Mouse (Mus musculus) neural tube, embryonic 13.5 days (tissue): ENCODE data around the gene Ehbp1. TPM values are rescaled to one million over a fixed set of nuclear protein-coding genes. Genes with fewer than 3 reads are reported as not detected.
A peak's percentile ranks its signal among the peaks of the same experiment; 100 is the strongest.

Experiments used
- ATAC-seq: fragments of 200-750 bp; cut with Nextera tagmentation; 2 replicates; pipeline ENCODE4 v1.8.0; 2017; ENCODE audit warnings: low read depth, mild to moderate bottlenecking, moderate TSS enrichment, moderate library complexity
- H3K27ac ChIP-seq: fragments of 300-500 bp; sonication (generic); replicated peaks from 2 replicates; pipeline ENCODE4 v1.5.1; 2015; ENCODE audit warnings: moderate library complexity, mild to moderate bottlenecking, inconsistent platforms
- H3K27me3 ChIP-seq: fragments of 300-500 bp; sonication (generic); 2 replicates; pipeline ENCODE4 v1.6.1; 2015; ENCODE audit warnings: mild to moderate bottlenecking, inconsistent platforms
- H3K36me3 ChIP-seq: fragments of 300-500 bp; sonication (generic); 2 replicates; pipeline ENCODE4 v1.6.1; 2015; ENCODE audit warnings: mild to moderate bottlenecking, inconsistent platforms
- H3K4me1 ChIP-seq: fragments of 300-500 bp; sonication (generic); replicated peaks from 2 replicates; pipeline ENCODE4 v1.6.1; 2015; ENCODE audit warnings: inconsistent platforms
- H3K4me2 ChIP-seq: fragments of 300-500 bp; sonication (generic); 2 replicates; pipeline ENCODE4 v1.6.1; 2015; ENCODE audit warnings: inconsistent platforms, mild to moderate bottlenecking, moderate library complexity
- H3K4me3 ChIP-seq: fragments of 300-500 bp; sonication (generic); 2 replicates; pipeline ENCODE4 v1.5.1; 2015; ENCODE audit warnings: mild to moderate bottlenecking, inconsistent platforms
- H3K9ac ChIP-seq: fragments of 300-500 bp; sonication (generic); 2 replicates; pipeline ENCODE4 v1.6.1; 2015; ENCODE audit warnings: moderate library complexity, mild to moderate bottlenecking, inconsistent platforms
- H3K9me3 ChIP-seq: fragments of 300-500 bp; sonication (generic); 2 replicates; pipeline ENCODE4 v1.6.1; 2016; ENCODE audit warnings: inconsistent platforms
- WGBS: fragments of 180-500 bp; shearing (Covaris S2); methylation state at CpG from one replicate; pipeline ENCODE4 v1.1.7; 2015; 5-methylcytosine and 5-hydroxymethylcytosine counted together
- polyA plus RNA-seq: library from polyadenylated mRNA; unstranded; fragments of >200 nt; fragmentation: Nextera tagmentation; extraction: Ambion mirVana; gene quantifications from 2 replicates; pipeline ENCODE4 v1.2.1, GENCODE M21; 2015

Ehbp1 gene
- polyA plus RNA-seq, 1 experiment from 2014 or later = 17.9 TPM

DNA sequence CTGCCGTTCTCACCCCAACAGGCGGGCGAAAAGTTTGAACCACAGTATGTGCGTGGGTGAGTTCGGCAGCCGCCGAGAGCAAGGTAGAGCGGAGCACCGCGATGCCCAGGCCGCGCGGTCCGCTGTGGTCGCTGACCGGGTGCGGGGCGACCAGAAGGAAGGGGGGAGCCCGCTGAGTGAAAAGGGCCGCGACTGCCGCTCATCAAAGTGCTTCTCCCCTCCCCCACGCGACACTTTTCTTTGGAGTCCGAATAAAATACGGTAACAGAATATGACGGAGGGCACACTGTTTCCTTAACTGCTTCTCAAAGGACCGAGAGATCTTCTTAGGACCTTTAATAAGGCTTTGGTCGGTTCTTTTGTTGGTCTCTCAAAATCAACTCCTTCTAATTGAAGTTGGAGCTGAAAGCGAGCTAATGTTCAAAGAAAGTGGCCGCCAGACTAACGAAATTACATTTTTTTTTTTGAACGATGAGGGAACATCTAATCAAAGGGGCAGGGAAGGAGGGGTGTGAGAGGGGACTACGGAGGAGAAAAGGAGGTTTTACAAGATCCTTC, 339.2 kb downstream of the Ehbp1 start, which contains the start of gene Otx1:
TSS of gene Otx1 (minus strand) at position 115 of the 558 bp plus-strand sequence.
- Histone ChIP-seq H3K9me3 (no peaks in the 10 kb centered on the region), H3K27me3 (peaks cover 100% of the 10 kb centered on the region), H3K27ac (no peak within 1 kb of the TSS), H3K36me3 (no peaks in the 10 kb centered on the region), H3K4me2 (peak within 1 kb of the TSS; percentile 57), H3K4me1 (peaks cover 40% of the 10 kb centered on the region), H3K4me3 (peak within 1 kb of the TSS; percentile 36), H3K9ac (0 out of 2 replicates have a peak within 1 kb of the TSS, but pooled peaks have one; percentile 22)
- WGBS = under 1% methylated on average over 34 of the region's 34 CpGs
- no peak for ATAC-seq

DNA sequence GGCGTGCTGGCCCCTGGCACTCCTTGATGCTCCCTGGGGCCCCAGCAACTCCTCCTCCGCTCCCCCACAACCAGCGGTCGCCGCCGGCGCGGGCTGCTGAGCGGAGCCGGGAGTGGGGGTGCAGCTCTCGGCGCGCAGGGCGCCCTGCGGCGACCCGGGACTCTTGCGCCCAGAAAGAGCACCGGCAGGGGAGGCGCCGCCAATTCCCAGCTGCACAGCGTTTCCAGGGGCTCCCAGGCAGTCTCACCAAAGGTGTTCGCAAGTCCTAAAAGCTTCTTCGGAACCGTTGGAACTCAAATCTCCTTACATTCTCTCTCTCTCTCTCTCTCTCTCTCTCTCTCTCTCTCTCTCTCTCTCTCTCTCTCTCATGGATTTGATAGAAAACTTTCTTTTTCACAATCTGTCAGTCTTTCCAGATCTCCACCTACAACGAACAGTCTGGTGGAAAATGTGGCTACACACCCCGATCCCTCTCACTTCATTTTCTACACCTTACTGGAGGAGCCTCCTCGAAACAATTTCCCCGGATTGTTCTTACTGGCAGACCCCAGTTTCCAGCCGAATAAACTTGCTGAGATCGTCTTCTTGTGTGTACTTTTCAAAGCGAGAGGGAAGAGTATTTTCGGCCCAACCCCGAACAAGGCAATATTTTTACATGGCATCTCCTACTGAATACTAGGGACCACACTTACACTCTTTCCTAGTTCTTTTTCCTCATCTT, 339.9 kb downstream of the Ehbp1 start:
- Histone ChIP-seq H3K36me3 (no peaks in the 10 kb centered on the region), H3K9me3 (no peaks in the 10 kb centered on the region), H3K4me3 (peak overlapping the region; percentile 36), H3K4me2 (peak overlapping the region; percentile 57), H3K4me1 (peaks cover 35% of the 10 kb centered on the region), H3K27ac (no peak overlapping the region), H3K9ac (0 out of 2 replicates have a peak overlapping the region, but pooled peaks have one; percentile 22), H3K27me3 (peaks cover 100% of the 10 kb centered on the region)
- ATAC-seq = no peak
- under 1% methylated on average over 33 of the region's 34 CpGs for WGBS

DNA sequence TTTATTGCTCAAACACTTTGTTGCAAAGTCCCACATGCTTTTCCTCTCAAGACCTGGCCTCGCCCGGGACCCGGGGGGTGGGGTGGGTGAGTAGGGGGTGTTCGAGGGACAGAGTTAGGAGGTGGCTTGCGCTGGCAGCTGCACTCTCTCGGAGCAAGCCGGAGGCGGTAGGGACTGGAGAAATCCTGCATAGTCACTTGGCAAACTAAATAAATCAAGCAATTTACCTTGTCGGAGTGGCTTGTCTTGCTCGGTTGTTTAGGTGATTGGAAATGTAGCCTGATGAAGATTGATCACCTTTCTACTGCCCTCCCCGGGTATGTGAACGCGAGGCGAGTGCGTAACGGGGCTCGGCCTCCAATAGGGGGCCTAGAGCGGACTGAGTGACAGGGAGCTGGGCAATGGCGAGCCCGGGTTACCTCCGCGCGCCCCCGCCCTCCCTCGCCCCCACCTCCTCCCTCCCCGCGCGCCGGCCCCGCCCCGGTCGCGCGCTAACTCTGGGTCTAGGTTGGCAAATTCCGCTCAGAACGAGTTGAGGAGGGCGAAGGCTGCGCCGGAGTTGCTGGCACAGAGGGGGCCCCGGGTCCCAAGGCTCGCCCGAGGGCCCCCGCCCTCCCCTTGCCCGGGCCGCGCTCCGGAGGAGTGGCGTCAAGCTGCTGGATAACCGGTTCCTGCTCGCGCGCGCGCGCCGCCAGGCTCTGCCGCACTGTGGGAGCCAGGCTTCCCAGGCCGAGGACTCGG, 340.6 kb downstream of the Ehbp1 start:
- no peak overlapping the region for H3K27ac ChIP-seq
- H3K4me1 ChIP-seq = peaks cover 42% of the 10 kb centered on the region
- under 1% methylated on average over 45 of the region's 59 CpGs for WGBS

DNA sequence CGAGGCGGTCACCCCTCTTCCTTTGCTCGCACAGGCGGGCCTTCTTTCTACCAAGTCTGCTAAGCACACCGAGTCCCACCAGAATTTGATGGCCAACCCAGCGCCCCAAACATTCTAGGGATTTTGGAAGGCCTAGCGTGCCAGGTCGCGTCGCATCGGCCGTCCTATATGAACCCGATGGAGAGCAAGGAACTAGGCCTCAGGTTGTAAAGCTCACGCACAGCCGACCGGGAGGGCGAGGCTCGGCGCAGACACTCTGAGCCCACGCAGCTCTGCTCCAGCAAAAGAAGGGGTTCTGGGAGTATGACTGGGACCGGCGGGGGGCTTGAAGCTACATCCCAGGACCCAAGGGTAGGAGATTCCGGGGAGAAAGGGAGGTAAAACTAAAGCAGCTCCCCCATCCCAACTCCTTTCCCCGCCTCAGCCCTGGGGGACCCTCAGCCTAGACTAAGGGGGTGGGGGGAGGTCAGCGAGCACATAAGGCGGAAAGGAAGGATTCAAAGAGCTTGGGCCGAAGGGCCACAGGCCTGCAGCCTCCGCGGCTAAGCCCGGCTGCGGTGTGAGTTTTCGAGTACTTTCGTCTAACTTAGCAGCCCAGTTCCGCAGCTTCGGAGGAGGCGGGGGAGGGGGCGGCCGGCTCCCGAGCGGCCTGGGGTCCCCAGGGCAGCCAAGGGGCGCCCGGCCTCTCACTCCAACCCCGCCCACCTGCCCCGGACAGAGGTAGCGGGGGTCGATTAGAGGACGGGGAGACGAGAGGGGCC, 341.6 kb downstream of the Ehbp1 start:
- Histone ChIP-seq H3K27me3 (peaks cover 100% of the 10 kb centered on the region), H3K4me2 (peak overlapping the region; percentile 57), H3K4me3 (peak overlapping the region; percentile 36), H3K9me3 (no peaks in the 10 kb centered on the region), H3K36me3 (no peaks in the 10 kb centered on the region), H3K27ac (no peak overlapping the region), H3K9ac (no peak overlapping the region), H3K4me1 (peaks cover 46% of the 10 kb centered on the region)
- ATAC-seq = no peak
- under 1% methylated on average over 48 of the region's 48 CpGs for WGBS

More for the DNA sequence above, 340.6 kb downstream of the Ehbp1 start:
- H3K9ac ChIP-seq = 0 out of 2 replicates have a peak overlapping the region, but pooled peaks have one; percentile 22
- H3K4me2 ChIP-seq = peak overlapping the region; percentile 57
- peaks cover 100% of the 10 kb centered on the region for H3K27me3 ChIP-seq
- H3K4me3 ChIP-seq = peak overlapping the region; percentile 36
- H3K9me3 ChIP-seq = no peaks in the 10 kb centered on the region
- peak; percentile 38 for ATAC-seq
- no peaks in the 10 kb centered on the region for H3K36me3 ChIP-seq

DNA sequence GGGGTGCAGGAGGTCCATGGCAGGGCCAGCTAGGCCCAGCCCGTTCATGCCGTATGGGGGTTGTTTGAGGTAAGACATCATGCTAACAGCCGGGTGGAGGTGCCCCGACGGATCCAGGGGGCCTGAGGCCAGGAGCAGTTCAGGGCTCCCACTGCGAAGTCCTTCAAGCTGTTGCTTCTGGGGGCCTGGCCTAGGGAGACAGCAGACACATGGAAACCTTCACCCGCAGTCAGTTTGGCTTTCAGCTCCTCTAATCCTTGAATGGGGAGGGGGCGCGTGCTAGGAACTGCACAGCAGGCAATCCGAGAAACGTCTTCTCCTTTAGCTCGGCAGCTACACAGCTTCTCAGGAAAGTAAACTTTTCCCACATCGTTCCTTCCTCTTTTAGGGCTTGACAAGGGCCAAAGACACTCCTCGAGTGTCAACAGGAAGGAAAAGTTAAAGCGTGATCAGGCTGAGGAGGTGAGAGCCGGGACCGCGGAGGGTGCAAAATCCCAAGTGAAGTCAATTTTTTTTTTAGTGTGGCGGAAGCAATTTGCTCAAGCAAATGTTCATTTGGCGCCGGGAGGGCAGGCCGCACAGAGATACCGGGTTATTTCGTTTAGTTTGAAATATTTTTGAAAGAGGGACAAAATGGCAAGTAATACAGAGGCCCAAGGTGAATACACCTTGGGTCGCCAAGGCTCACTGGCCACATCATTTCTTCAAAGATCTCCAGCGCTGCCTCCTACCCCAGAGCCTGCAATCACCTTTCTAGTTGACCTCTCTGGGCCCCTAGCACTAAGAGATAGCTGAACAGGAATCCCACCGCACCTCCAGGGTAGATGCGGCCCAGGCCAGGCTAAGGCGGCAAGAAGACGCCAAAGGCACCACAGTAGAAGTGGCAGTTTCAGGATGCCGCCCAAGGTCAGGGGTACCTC, 342.4 kb downstream of the Ehbp1 start:
- Histone ChIP-seq H3K36me3 (no peaks in the 10 kb centered on the region), H3K27me3 (peaks cover 99% of the 10 kb centered on the region), H3K27ac (no peak overlapping the region), H3K9me3 (no peaks in the 10 kb centered on the region), H3K4me1 (peaks cover 46% of the 10 kb centered on the region), H3K4me2 (no peak overlapping the region), H3K9ac (no peak overlapping the region), H3K4me3 (no peak overlapping the region)
- no peak for ATAC-seq
- 3% methylated on average over 31 of the region's 31 CpGs for WGBS

DNA sequence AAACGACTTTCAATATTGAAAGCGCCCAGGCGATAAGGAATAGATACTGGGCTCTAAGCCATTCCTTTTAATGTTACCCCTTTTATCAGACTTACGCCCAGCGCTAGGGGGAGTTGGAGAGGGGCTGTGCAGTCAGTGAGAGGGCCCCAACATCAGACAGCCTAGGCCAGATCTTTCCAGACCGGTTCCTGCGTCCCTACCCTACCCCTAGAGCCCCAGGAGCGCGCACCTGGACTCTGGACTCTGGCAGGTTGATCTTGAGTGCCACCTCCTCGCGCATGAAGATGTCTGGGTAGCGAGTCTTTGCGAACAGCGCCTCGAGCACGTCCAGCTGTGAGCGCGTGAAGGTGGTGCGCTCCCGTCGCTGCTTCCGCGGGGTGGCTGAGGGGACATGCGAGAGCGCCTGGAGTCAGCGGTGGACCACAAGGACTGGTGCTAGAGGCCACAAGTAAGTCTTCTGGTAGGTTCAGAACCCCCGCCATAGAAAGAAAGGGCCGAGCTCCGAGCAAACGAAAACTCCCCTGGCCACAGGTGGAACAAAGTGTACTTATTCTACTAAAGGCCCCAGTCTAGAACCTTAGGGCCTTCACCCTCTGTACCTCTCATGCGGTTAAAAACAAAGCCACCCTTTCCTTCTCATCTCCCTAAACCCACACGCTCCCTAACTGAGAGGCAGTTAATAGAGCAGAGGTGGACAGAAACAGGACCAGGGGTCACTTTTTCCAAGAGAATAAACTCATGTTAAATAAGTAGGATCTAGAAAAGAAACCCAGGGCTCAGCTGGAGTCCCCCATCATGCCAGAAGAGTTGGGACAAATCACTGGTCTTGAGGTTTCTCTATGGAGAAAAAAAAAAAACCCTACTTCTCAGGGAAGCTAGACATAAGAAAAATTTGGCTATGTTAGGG, 343.7 kb downstream of the Ehbp1 start:
- Histone ChIP-seq H3K27me3 (peaks cover 99% of the 10 kb centered on the region), H3K4me1 (peaks cover 44% of the 10 kb centered on the region), H3K36me3 (no peaks in the 10 kb centered on the region), H3K9ac (no peak overlapping the region), H3K27ac (no peak overlapping the region), H3K4me3 (no peak overlapping the region), H3K9me3 (no peaks in the 10 kb centered on the region), H3K4me2 (no peak overlapping the region)
- ATAC-seq = no peak
- 3% methylated on average over 32 of the region's 32 CpGs for WGBS

DNA sequence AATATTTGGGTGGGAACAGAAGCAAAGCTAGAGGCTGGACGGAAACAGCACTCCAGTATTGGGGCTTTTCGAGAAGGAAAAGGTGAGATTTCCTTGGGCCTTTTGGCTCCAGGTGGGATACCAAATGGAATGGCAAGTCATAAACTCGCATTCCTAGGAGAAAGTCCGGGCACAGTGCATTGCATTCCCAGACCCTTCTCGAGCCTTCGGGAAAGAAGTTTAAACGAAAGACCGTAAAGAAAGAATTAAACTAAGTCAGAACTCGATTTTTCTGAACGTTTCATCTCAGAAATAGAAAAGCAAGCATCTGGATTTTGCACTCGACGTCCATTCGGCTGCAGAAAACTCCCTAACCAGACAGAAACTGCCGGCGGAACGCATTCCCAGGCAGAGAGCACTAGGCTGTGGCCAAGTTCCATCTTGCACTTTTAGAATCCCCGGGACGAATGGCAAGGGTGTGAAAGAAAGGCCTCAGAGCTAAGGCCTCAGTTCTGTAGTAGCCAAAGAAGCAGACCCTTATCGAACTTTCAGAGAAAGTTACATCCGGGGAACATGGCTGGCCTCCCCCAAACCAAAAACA, 344.4 kb downstream of the Ehbp1 start:
- H3K36me3 ChIP-seq = no peaks in the 10 kb centered on the region
- under 1% methylated on average over 20 of the region's 20 CpGs for WGBS
- ATAC-seq = no peak
- peaks cover 37% of the 10 kb centered on the region for H3K4me1 ChIP-seq
- no peak overlapping the region for H3K27ac ChIP-seq
- peaks cover 99% of the 10 kb centered on the region for H3K27me3 ChIP-seq
- H3K9ac ChIP-seq = no peak overlapping the region
- no peak overlapping the region for H3K4me3 ChIP-seq
- no peak overlapping the region for H3K4me2 ChIP-seq
- H3K9me3 ChIP-seq = no peaks in the 10 kb centered on the region

DNA sequence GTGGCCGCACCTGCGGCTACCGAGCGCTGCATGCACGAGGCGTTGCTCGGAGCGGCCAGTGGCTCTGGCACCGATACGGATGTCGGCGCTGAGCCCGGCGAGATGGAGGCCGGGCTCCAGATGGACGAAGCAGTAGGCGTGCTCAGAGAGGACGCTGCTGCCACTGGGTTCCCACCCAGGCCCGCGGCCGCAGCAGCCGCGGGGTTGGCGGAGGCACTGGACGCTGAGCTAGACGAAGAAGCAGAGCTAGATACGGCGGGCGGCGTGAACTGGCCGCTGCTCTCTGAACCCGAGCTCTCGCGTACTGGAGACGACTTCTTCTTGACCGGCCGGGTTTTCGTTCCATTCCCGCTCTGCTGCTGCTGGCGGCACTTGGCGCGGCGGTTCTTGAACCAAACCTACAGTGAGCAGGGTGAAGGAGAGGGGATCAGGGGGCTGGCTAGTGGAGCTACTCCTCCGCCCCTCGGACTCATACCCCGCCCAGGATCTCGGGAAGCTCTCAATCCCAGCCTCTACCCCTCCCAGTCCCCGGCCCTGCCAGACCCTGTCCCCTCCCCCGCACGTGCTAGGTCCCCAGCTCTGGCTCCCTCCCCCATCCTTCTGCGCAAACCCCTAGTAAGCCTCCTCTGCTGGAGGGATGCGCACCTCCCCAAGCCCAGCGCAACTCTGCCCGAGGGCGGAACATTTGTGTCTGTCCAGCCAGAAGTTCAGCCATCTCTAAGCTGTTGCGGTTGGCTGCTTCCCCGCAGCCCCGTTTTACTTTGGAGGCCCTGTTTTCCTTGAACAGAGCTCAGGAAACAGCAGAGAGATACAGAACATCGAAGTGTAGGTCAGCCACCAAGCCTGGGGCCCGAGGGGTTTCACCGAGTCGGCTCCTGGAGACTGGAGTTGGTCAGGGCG, 345.2 kb downstream of the Ehbp1 start:
- no peaks in the 10 kb centered on the region for H3K36me3 ChIP-seq
- peaks cover 98% of the 10 kb centered on the region for H3K27me3 ChIP-seq
- under 1% methylated on average over 63 of the region's 63 CpGs for WGBS
- H3K4me1 ChIP-seq = peaks cover 30% of the 10 kb centered on the region
- H3K9me3 ChIP-seq = no peaks in the 10 kb centered on the region
- H3K9ac ChIP-seq = 0 out of 2 replicates have a peak overlapping the region, but pooled peaks have one; percentile 31
- no peak for ATAC-seq
- no peak overlapping the region for H3K27ac ChIP-seq
- peak overlapping the region; percentile 15 for H3K4me3 ChIP-seq
- H3K4me2 ChIP-seq = peak overlapping the region; percentile 41

DNA sequence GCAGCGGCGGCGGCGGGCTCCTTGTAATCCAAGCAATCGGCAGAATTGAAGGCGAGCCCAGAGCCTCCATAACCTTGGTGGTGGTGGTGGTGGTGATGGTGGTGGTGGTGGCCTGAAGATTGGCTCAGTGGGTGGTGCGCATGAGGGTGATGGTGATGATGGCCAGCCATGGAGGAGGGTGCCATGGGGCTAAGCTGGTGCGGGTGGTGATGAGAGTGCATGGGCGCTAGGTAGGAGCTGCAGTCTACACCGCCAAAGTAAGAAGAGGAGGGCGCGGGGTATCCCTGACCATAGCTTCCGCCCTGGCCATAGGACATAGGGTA, 345.8 kb downstream of the Ehbp1 start:
- peaks cover 24% of the 10 kb centered on the region for H3K4me1 ChIP-seq
- H3K27ac ChIP-seq = no peak overlapping the region
- no peak overlapping the region for H3K9ac ChIP-seq
- under 1% methylated on average over 13 of the region's 13 CpGs for WGBS
- H3K4me2 ChIP-seq = peak overlapping the region; percentile 41
- H3K36me3 ChIP-seq = no peaks in the 10 kb centered on the region
- peaks cover 97% of the 10 kb centered on the region for H3K27me3 ChIP-seq
- no peak for ATAC-seq
- no peaks in the 10 kb centered on the region for H3K9me3 ChIP-seq
- H3K4me3 ChIP-seq = peak overlapping the region; percentile 15
